Mouse (Mus musculus) effector memory CD4-positive, alpha-beta T cell, adult 7 months (primary cell): ENCODE results near the gene Lima1. TPM values are rescaled to one million over a fixed set of nuclear protein-coding genes. Genes with fewer than 3 reads are reported as not detected.

Source experiments
- polyA plus RNA-seq: library from polyadenylated mRNA; unstranded; fragments of 100-300 nt; shearing (Covaris generic); gene quantifications from one replicate; pipeline ENCODE4 v1.2.1, GENCODE M21; 2017

The Lima1 gene
- polyA plus RNA-seq = 1.3 TPM

GRCm38 (mm10) chr15:99875334-99875869, at the start of gene Lima1:
TSS of gene Lima1 (minus strand) at chr15:99875456.

GRCm38 (mm10) chr15:99772881-99772924, 102.6 kb downstream of the Lima1 start, which contains the start of gene Cers5:
TSS of gene Cers5 (minus strand) at chr15:99772885.

Other genes starting within 250 kb of the Lima1 start
- 17.6 TPM for gene Racgap1, start 223.8 kb downstream of the Lima1 start, polyA plus RNA-seq
- 0.29 TPM for gene Asic1, start 205.1 kb downstream of the Lima1 start, polyA plus RNA-seq
- 18.4 TPM for gene Smarcd1, start 173.3 kb downstream of the Lima1 start, polyA plus RNA-seq
- gene Gm17349, start 170.0 kb downstream of the Lima1 start, polyA plus RNA-seq = not detected
- gene Gpd1, start 157.9 kb downstream of the Lima1 start, polyA plus RNA-seq = 0.18 TPM
- gene Cox14, start 149.8 kb downstream of the Lima1 start, polyA plus RNA-seq = 121 TPM
- gene Cers5, start 102.6 kb downstream of the Lima1 start, polyA plus RNA-seq = 70.8 TPM
- gene Fam186a, start 91.6 kb upstream of the Lima1 start, polyA plus RNA-seq = 0.54 TPM
- gene Larp4, start 94.6 kb upstream of the Lima1 start, polyA plus RNA-seq = 51.1 TPM
- gene Dip2b, start 163.2 kb upstream of the Lima1 start, polyA plus RNA-seq = 35.8 TPM